Mouse (Mus musculus): ENCODE results near the gene Zfp655.
"Not testable (repeated sequence)": the region's sequence is repeated elsewhere in the genome, so short reads cannot be mapped to it uniquely, and the experiment has no call there.

Gene Zfp655

GRCm38 (mm10) chr5:145222840-145223239 is 8.7 kb upstream of the Zfp655 start:
- no peak for DNase-seq (ENCODE audit: low spot score)

- no peak for DNase-seq (ENCODE audit: low spot score)
These were observed 8.1 kb upstream of the Zfp655 start for GRCm38 (mm10) chr5:145223395-145223794.

GRCm38 (mm10) chr5:145226453-145226852 is 5.1 kb upstream of the Zfp655 start:
- DNase-seq (ENCODE audit: low spot score): no peak

- DNase-seq (ENCODE audit: low spot score): not testable (repeated sequence)
These were observed 2.2 kb upstream of the Zfp655 start for GRCm38 (mm10) chr5:145229283-145229682.

GRCm38 (mm10) chr5:145230641-145231040 is 874 bp upstream of the Zfp655 start:
- DNase-seq (ENCODE audit: low spot score): no peak

GRCm38 (mm10) chr5:145231893-145232411 is 437 bp downstream of the Zfp655 start:
- no peak for DNase-seq (ENCODE audit: low spot score)

- DNase-seq (ENCODE audit: low spot score): no peak
These were observed 3.1 kb downstream of the Zfp655 start for GRCm38 (mm10) chr5:145234636-145235035.

- no peak for DNase-seq (ENCODE audit: low spot score)
These were observed 18.0 kb downstream of the Zfp655 start for GRCm38 (mm10) chr5:145249520-145249919.

- DNase-seq (ENCODE audit: low spot score): not testable (repeated sequence)
These were observed 42.1 kb downstream of the Zfp655 start for GRCm38 (mm10) chr5:145273568-145273967.

- DNase-seq (ENCODE audit: low spot score): no peak
These were observed 48.4 kb downstream of the Zfp655 start for GRCm38 (mm10) chr5:145279948-145280347.

- DNase-seq (ENCODE audit: low spot score): peak; percentile 79
These were observed 49.0 kb downstream of the Zfp655 start, which contains the start of gene Zscan25 for GRCm38 (mm10) chr5:145280371-145281143. TSS of gene Zscan25 (plus strand) at chr5:145280500.

GRCm38 (mm10) chr5:145288382-145288781 is 56.9 kb downstream of the Zfp655 start:
- DNase-seq (ENCODE audit: low spot score): no peak

GRCm38 (mm10) chr5:145290697-145291096 is 59.2 kb downstream of the Zfp655 start:
- DNase-seq (ENCODE audit: low spot score): no peak

GRCm38 (mm10) chr5:145292398-145292797 is 60.9 kb downstream of the Zfp655 start:
- DNase-seq (ENCODE audit: low spot score): no peak

Measured in ovary, postnatal 10 days (tissue).